Mouse (Mus musculus) neural tube, embryonic 11.5 days (tissue): Measurements from ENCODE around the gene 2210016L21Rik. TPM values are rescaled to one million over a fixed set of nuclear protein-coding genes. Genes with fewer than 3 reads are reported as not detected.

Experiments used
- ATAC-seq: fragments of 200-750 bp; cut with Nextera tagmentation; 2 replicates; pipeline ENCODE4 v1.8.0; 2017; ENCODE audit warnings: moderate number of reproducible peaks, mild to moderate bottlenecking, moderate TSS enrichment, moderate library complexity; ENCODE audit not compliant: insufficient read depth, low FRiP score, low TSS enrichment
- DNase-seq: peaks from one replicate; pipeline ENCODE4 v3.0.0-alpha.2; 2015; ENCODE audit warnings: low spot score
- H3K27ac ChIP-seq: fragments of 300-500 bp; sonication (generic); 2 replicates; pipeline ENCODE4 v1.5.1; 2014; ENCODE audit warnings: low read depth, mild to moderate bottlenecking, low read length
- H3K27me3 ChIP-seq: fragments of 300-500 bp; sonication (generic); 2 replicates; pipeline ENCODE4 v1.6.1; 2014; ENCODE audit warnings: mild to moderate bottlenecking, low read length, mixed read lengths; ENCODE audit not compliant: control insufficient read depth, insufficient read depth
- H3K36me3 ChIP-seq: fragments of 300-500 bp; sonication (generic); 2 replicates; pipeline ENCODE4 v1.6.1; 2014; ENCODE audit warnings: mild to moderate bottlenecking, low read length, moderate library complexity, mixed read lengths; ENCODE audit not compliant: control insufficient read depth, insufficient read depth
- H3K4me1 ChIP-seq: fragments of 300-500 bp; sonication (generic); 2 replicates; pipeline ENCODE4 v1.6.1; 2014; ENCODE audit warnings: low read length, mixed read lengths; ENCODE audit not compliant: control insufficient read depth, insufficient read depth
- H3K4me2 ChIP-seq: fragments of 300-500 bp; sonication (generic); 2 replicates; pipeline ENCODE4 v1.6.1; 2014; ENCODE audit warnings: low read depth, mild to moderate bottlenecking, moderate library complexity
- H3K4me3 ChIP-seq: fragments of 300-500 bp; sonication (generic); 2 replicates; pipeline ENCODE4 v1.5.1; 2014; ENCODE audit warnings: low read depth, low read length
- H3K9ac ChIP-seq: fragments of 300-500 bp; sonication (generic); 2 replicates; pipeline ENCODE4 v1.6.1; 2014; ENCODE audit warnings: mild to moderate bottlenecking, low read length
- H3K9me3 ChIP-seq: fragments of 300-500 bp; sonication (generic); 2 replicates; pipeline ENCODE4 v1.6.1; 2016; ENCODE audit warnings: low read length; ENCODE audit not compliant: control insufficient read depth
- WGBS: fragments of 180-500 bp; shearing (Covaris S2); extraction: QIAGEN DNeasy Blood & Tissue Kit; methylation state at CpG from one replicate; pipeline ENCODE4 v1.1.7; 2014; 5-methylcytosine and 5-hydroxymethylcytosine counted together
- polyA plus RNA-seq: library from polyadenylated mRNA; unstranded; fragments of >200 nt; fragmentation: Nextera tagmentation; extraction: Ambion mirVana; gene quantifications from 2 replicates; pipeline ENCODE4 v1.2.1, GENCODE M21; 2014

2210016L21Rik gene
- 47.2 and 48.8 TPM in 2 replicates for polyA plus RNA-seq

DNA sequence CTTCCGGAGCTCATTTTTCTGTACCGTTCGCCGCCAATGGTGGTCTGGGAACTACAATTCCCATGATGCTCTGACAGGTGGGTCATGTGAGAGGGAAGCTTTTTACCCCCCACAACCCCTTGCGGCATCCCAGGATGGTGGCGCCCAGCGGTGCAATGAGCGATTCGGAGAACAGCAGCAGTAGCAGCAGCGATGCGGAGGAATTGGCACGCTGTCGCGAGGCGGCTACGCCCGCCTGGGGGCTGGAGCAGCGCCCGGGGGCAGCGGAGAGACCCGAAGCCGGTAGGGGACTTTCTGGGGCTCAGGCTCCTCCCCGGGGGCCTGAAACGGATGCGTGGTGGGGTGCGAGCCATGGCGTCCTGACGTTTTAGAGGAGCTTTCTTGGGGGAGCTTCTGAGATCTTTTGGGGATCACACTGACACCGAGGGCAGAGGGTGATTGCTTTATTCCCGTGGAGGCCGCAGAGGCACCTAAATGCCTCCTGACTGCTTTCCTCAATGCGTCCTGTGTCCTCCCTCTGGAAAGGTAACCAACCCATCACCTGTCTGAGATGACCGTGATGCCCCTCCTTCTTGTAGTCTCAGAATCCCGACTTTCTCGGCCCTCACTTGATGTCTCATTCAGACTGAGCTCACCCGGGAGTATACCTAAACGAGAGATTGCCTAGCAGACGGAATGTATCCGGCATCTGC is at the start of gene 2210016L21Rik:
2210016L21Rik (plus strand) TSS at position 85 of the 692 bp plus-strand sequence.
- WGBS = 2% methylated on average over 39 of the region's 39 CpGs
- ATAC-seq (peak; percentile 89), DNase-seq (peak; percentile 88)

DNA sequence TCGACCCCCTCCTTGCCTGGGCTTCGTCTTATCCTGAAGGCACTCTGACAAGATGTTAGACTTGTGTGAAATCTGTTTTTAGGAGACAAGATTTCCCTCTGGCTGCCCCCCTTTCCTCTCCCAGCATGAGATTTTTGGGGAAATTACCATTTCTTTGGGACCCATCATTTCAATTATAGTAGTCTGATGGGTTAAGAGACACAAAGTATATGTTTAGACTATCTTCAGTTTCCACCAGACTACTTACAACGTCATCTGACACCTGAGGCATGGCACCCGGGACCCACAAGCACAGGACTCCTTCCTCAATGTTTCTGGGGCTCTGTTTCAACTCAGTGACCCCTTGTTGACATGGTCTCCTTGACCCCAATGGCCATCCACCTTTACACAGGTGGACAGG is 46.4 kb upstream of the 2210016L21Rik start:
- no peaks in the 10 kb centered on the region for H3K9me3 ChIP-seq
- DNase-seq (no peak), ATAC-seq (no peak)
- no peaks in the 10 kb centered on the region for H3K36me3 ChIP-seq
- no peak overlapping the region for H3K4me3 ChIP-seq
- no peaks in the 10 kb centered on the region for H3K4me1 ChIP-seq
- H3K4me2 ChIP-seq = no peak overlapping the region
- 92% methylated on average over 4 of the region's 4 CpGs for WGBS
- no peaks in the 10 kb centered on the region for H3K27me3 ChIP-seq
- H3K9ac ChIP-seq = no peak overlapping the region
- H3K27ac ChIP-seq = no peak overlapping the region

More for the DNA sequence above, at the start of gene 2210016L21Rik:
- Histone ChIP-seq H3K4me3 (peak within 1 kb of the TSS; percentile 70), H3K9me3 (no peaks in the 10 kb centered on the region), H3K4me2 (peak within 1 kb of the TSS; percentile 85), H3K4me1 (peaks cover 5% of the 10 kb centered on the region; the same call in 1 of the 2 replicates), H3K36me3 (peaks cover 2% of the 10 kb centered on the region; the same call in 1 of the 2 replicates), H3K27ac (no peak within 1 kb of the TSS), H3K27me3 (no peaks in the 10 kb centered on the region), H3K9ac (peak within 1 kb of the TSS; percentile 73)

DNA sequence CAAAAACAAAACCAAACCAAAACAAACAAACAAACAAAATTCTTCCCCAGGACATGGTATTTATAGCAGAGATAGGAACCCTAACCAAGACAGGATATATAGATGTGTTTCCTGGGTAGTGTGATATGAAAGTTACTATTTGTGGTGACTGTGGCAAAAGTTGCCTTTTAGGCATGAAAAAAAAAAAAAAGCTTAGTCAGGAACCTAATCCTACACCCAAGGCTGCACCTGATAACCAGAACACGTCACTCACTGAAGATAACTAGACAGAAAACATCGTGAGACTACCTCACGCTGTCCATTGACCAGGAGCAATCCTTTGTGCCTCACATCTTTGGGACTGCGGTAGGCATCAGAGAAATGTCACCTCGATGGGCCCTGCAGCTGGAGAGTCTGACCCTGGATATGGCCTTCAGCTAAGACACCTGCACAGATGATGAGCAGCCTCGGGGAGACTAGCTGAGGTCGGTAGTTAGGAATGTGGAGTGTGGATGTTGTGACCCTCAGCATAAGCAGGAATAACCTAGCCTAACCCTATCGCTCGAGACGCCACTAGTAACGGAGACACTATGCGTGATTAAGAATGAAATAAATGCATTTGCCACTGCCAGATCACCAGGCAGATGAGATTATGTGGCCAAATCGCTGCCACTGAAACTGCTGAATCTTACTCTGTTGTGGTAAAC is 45.1 kb upstream of the 2210016L21Rik start, which contains the start of gene Oasl2:
Oasl2 (plus strand) TSS at position 249 of the 686 bp plus-strand sequence.
- no peak within 1 kb of the TSS for H3K4me2 ChIP-seq

DNA sequence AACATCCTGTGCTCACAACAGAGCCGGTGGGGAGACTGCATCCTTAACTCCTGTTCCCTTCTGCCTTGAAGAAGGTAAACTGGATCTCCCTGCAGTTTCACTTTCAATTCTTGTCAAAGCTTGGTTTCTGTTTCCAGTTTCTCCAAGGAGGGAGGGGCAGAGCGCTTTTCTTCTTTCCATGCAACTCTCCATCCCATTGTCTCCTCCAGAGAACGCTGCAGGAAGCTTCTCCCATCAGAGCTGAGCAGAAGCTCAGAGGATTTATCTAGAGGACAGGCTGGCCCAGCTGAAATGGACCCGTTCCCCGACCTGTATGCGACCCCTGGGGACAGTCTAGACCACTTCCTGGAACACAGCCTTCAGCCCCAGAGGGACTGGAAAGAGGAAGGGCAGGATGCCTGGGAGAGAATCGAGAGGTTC is 44.6 kb upstream of the 2210016L21Rik start:
- DNase-seq (no peak), ATAC-seq (no peak)
- no peak overlapping the region for H3K27ac ChIP-seq
- WGBS = 21% methylated on average over 7 of the region's 7 CpGs
- H3K9me3 ChIP-seq = no peaks in the 10 kb centered on the region
- no peaks in the 10 kb centered on the region for H3K27me3 ChIP-seq
- H3K9ac ChIP-seq = no peak overlapping the region
- no peaks in the 10 kb centered on the region for H3K4me1 ChIP-seq
- H3K4me3 ChIP-seq = no peak overlapping the region
- no peaks in the 10 kb centered on the region for H3K36me3 ChIP-seq
- H3K4me2 ChIP-seq = no peak overlapping the region

More for the DNA sequence above, 45.1 kb upstream of the 2210016L21Rik start, which contains the start of gene Oasl2:
- no peaks in the 10 kb centered on the region for H3K36me3 ChIP-seq
- no peak within 1 kb of the TSS for H3K27ac ChIP-seq
- H3K4me1 ChIP-seq = no peaks in the 10 kb centered on the region
- no peaks in the 10 kb centered on the region for H3K9me3 ChIP-seq
- no peak for DNase-seq
- no peaks in the 10 kb centered on the region for H3K27me3 ChIP-seq
- no peak within 1 kb of the TSS for H3K9ac ChIP-seq
- no peak for ATAC-seq
- 70% methylated on average over 13 of the region's 13 CpGs for WGBS
- H3K4me3 ChIP-seq = no peak within 1 kb of the TSS

DNA sequence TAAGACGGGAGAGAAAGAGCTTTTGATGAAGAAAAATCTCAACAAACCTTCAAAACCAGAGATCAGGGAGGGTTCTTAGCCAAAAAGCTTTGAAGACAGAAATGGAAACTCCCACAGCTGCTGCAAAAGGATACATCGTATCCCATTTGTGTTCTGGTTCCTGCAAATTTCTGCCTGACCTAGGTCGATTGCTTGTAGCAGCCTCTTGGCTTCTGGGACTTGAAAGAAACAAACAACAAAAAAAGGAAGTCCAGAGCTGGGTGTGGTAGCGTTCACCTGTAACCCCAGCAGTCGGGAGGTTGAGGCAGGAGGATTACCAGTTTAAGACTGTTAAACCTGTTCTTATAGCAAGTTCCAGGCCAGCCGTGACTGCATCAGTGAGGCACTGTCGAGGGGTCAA is 43.1 kb upstream of the 2210016L21Rik start:
- Histone ChIP-seq H3K9me3 (no peaks in the 10 kb centered on the region), H3K36me3 (no peaks in the 10 kb centered on the region), H3K4me1 (no peaks in the 10 kb centered on the region), H3K4me2 (no peak overlapping the region), H3K27ac (no peak overlapping the region), H3K9ac (no peak overlapping the region), H3K27me3 (no peaks in the 10 kb centered on the region), H3K4me3 (no peak overlapping the region)
- no peak for DNase-seq
- ATAC-seq = no peak
- 81% methylated on average over 7 of the region's 7 CpGs for WGBS

DNA sequence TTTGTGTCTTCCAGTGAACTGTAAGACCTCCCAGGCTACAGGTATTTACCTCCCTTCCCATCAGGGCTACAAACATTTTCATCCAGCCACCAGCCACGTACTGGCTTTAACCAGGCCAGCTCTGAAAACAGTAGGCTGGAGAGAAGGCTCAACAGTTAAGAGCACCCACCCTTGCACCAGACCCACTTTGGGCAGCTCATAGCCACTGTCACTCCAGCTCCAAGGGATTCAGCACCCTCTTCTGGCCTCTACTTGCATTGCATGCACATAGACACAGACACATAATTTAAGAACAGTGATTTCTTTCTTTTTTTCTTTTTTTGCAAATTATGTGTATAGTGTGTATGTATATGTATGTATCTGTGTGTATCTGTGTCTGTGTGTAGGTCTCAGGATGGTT is 39.5 kb upstream of the 2210016L21Rik start:
- Histone ChIP-seq H3K27me3 (no peaks in the 10 kb centered on the region), H3K27ac (no peak overlapping the region), H3K4me1 (no peaks in the 10 kb centered on the region), H3K36me3 (no peaks in the 10 kb centered on the region), H3K9me3 (0 out of 2 replicates have a peak, but pooled peaks cover 3% of the 10 kb centered on the region), H3K4me2 (no peak overlapping the region), H3K9ac (no peak overlapping the region), H3K4me3 (no peak overlapping the region)
- ATAC-seq = no peak
- 43% methylated on average over 1 of the region's 1 CpGs for WGBS
- peak; percentile 59 for DNase-seq

DNA sequence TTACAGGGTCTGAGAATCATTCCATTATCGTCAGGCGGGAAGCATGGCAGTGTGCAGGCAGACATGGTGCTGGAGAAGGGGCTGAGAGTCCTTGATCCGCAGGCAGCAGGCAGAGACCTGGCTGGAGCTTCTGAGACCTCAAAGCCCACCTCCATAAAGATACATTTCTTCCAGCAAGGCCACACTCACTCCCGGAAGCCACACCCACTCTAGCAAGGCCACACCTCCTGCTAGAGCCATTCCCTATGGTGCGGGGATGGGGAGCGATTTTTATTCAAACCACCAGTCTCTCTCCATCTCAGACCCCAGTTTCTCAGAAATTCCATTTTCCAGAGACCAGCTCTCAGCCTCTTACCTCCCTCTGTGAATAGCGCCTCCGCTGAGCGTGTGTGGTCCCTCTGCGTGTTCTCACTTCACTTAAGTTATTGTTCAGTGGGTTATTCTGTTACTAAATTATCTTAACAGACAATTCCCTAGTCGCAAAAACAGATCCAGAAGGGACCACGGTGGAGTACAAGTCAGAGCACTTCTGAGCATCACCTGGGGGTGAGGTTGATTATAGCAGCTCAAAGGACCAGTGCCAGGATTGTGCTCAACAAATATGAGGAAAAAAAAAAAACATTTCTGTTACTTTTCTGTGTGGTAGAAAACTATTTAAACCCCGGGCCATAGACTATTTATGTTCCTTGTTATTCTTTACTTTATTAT is 33.2 kb upstream of the 2210016L21Rik start:
- H3K36me3 ChIP-seq = no peaks in the 10 kb centered on the region
- H3K4me3 ChIP-seq = no peak overlapping the region
- no peaks in the 10 kb centered on the region for H3K27me3 ChIP-seq
- H3K9me3 ChIP-seq = 0 out of 2 replicates have a peak, but pooled peaks cover 3% of the 10 kb centered on the region
- H3K9ac ChIP-seq = no peak overlapping the region
- H3K4me2 ChIP-seq = no peak overlapping the region
- WGBS = 47% methylated on average over 13 of the region's 13 CpGs
- no peak for DNase-seq
- H3K27ac ChIP-seq = no peak overlapping the region
- no peaks in the 10 kb centered on the region for H3K4me1 ChIP-seq
- ATAC-seq = no peak

DNA sequence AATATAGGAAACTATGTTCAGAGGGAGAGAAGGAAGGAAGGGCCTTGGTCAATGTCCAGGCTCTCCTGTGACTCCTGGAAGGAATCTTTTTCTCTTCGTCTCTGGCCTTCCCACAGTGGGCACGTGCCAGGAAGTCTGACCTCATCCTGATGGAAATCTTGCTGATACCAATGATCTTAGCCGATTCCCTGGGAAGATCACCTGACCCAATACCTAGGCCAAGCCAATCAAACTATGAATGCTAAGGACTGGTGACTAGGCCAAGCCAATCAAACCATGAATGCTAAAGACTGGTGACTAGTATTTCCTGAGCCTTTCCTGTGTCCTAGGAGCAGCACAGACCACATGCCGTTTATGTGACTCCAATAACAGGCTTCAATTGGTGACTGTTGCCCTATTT is 28.3 kb upstream of the 2210016L21Rik start:
- H3K27ac ChIP-seq = no peak overlapping the region
- ATAC-seq (no peak), DNase-seq (no peak)
- no peak overlapping the region for H3K4me2 ChIP-seq
- no peaks in the 10 kb centered on the region for H3K9me3 ChIP-seq
- 77% methylated on average over 4 of the region's 4 CpGs for WGBS
- H3K27me3 ChIP-seq = no peaks in the 10 kb centered on the region
- no peaks in the 10 kb centered on the region for H3K4me1 ChIP-seq
- H3K36me3 ChIP-seq = no peaks in the 10 kb centered on the region
- no peak overlapping the region for H3K9ac ChIP-seq
- H3K4me3 ChIP-seq = no peak overlapping the region
